Mouse (Mus musculus) limb, embryonic 11.5 days (tissue): ENCODE results near the gene Rpn1. TPM values are rescaled to one million over a fixed set of nuclear protein-coding genes. Genes with fewer than 3 reads are reported as not detected.

Experiments
- ATAC-seq: fragments of 200-750 bp; cut with Nextera tagmentation; 2 replicates; pipeline ENCODE4 v1.8.0; 2017; ENCODE audit warnings: low read depth; ENCODE audit not compliant: insufficient number of reproducible peaks, low FRiP score, low TSS enrichment
- DNase-seq: peaks from one replicate; pipeline ENCODE4 v3.0.0-alpha.2; 2015; ENCODE audit warnings: low spot score
- H3K27ac ChIP-seq: fragments of 300-500 bp; sonication (generic); replicated peaks from 2 replicates; pipeline ENCODE4 v1.5.1; 2014; ENCODE audit warnings: low read depth, mild to moderate bottlenecking, low read length
- H3K27me3 ChIP-seq: fragments of 300-500 bp; sonication (generic); 2 replicates; pipeline ENCODE4 v1.6.1; 2014; ENCODE audit warnings: mild to moderate bottlenecking, low read length, mixed read lengths; ENCODE audit not compliant: control insufficient read depth, insufficient read depth
- H3K36me3 ChIP-seq: fragments of 300-500 bp; sonication (generic); 2 replicates; pipeline ENCODE4 v1.6.1; 2014; ENCODE audit warnings: mild to moderate bottlenecking, low read length, moderate library complexity, mixed read lengths; ENCODE audit not compliant: control insufficient read depth, insufficient read depth
- H3K4me1 ChIP-seq: fragments of 300-500 bp; sonication (generic); 2 replicates; pipeline ENCODE4 v1.6.1; 2014; ENCODE audit warnings: low read length, mixed read lengths; ENCODE audit not compliant: control insufficient read depth, insufficient read depth
- H3K4me2 ChIP-seq: fragments of 300-500 bp; sonication (generic); 2 replicates; pipeline ENCODE4 v1.6.1; 2014; ENCODE audit warnings: low read depth, mild to moderate bottlenecking, moderate library complexity; ENCODE audit not compliant: severe bottlenecking
- H3K4me3 ChIP-seq: fragments of 300-500 bp; sonication (generic); 2 replicates; pipeline ENCODE4 v1.5.1; 2014; ENCODE audit warnings: low read depth, low read length
- H3K9ac ChIP-seq: fragments of 300-500 bp; sonication (generic); 2 replicates; pipeline ENCODE4 v1.6.1; 2014; ENCODE audit warnings: mild to moderate bottlenecking, low read length
- H3K9me3 ChIP-seq: fragments of 300-500 bp; sonication (generic); 2 replicates; pipeline ENCODE4 v1.6.1; 2016; ENCODE audit warnings: low read length; ENCODE audit not compliant: control insufficient read depth
- WGBS: fragments of 180-500 bp; shearing (Covaris S2); extraction: QIAGEN DNeasy Blood & Tissue Kit; methylation state at CpG from one replicate; pipeline ENCODE4 v1.1.7; 2014; 5-methylcytosine and 5-hydroxymethylcytosine counted together
- polyA plus RNA-seq: library from polyadenylated mRNA; unstranded; fragments of >200 nt; fragmentation: Nextera tagmentation; extraction: Ambion mirVana; gene quantifications from 2 replicates; pipeline ENCODE4 v1.2.1, GENCODE M21; 2014

Rpn1 gene
- polyA plus RNA-seq, 1 experiment from 2014 or later = 332 TPM

GRCm38 (mm10) chr6:88060602-88061001 is 23.7 kb upstream of the Rpn1 start:
- Histone ChIP-seq H3K4me3 (no peak overlapping the region), H3K27me3 (no peaks in the 10 kb centered on the region), H3K9me3 (no peaks in the 10 kb centered on the region), H3K27ac (no peak overlapping the region), H3K36me3 (no peaks in the 10 kb centered on the region), H3K4me2 (no peak overlapping the region), H3K4me1 (no peaks in the 10 kb centered on the region), H3K9ac (no peak overlapping the region)
- ATAC-seq (no peak), DNase-seq (no peak)
- 86% methylated on average over 4 of the region's 4 CpGs for WGBS

GRCm38 (mm10) chr6:88061406-88061805 is 22.9 kb upstream of the Rpn1 start:
- H3K4me3 ChIP-seq = no peak overlapping the region
- no peaks in the 10 kb centered on the region for H3K27me3 ChIP-seq
- no peak overlapping the region for H3K4me2 ChIP-seq
- ATAC-seq (no peak), DNase-seq (no peak)
- H3K9me3 ChIP-seq = no peaks in the 10 kb centered on the region
- no peak overlapping the region for H3K27ac ChIP-seq
- H3K4me1 ChIP-seq = no peaks in the 10 kb centered on the region
- H3K9ac ChIP-seq = no peak overlapping the region
- no peaks in the 10 kb centered on the region for H3K36me3 ChIP-seq
- WGBS = 84% methylated on average over 4 of the region's 4 CpGs

- DNase-seq = no peak
- Histone ChIP-seq H3K36me3 (no peaks in the 10 kb centered on the region), H3K9me3 (no peaks in the 10 kb centered on the region), H3K27me3 (no peaks in the 10 kb centered on the region), H3K9ac (no peak overlapping the region), H3K4me1 (no peaks in the 10 kb centered on the region), H3K4me3 (no peak overlapping the region), H3K4me2 (no peak overlapping the region), H3K27ac (no peak overlapping the region)
- 86% methylated on average over 4 of the region's 4 CpGs for WGBS
- ATAC-seq = no peak
Observed at GRCm38 (mm10) chr6:88062398-88062797, 21.9 kb upstream of the Rpn1 start.

GRCm38 (mm10) chr6:88064072-88064642 is 20.1 kb upstream of the Rpn1 start:
- DNase-seq = no peak
- no peak overlapping the region for H3K9ac ChIP-seq
- WGBS = 86% methylated on average over 3 of the region's 3 CpGs

GRCm38 (mm10) chr6:88065116-88065515 is 19.2 kb upstream of the Rpn1 start:
- H3K9ac ChIP-seq = no peak overlapping the region
- ATAC-seq (no peak), DNase-seq (no peak)
- H3K36me3 ChIP-seq = no peaks in the 10 kb centered on the region
- no peak overlapping the region for H3K27ac ChIP-seq
- H3K9me3 ChIP-seq = no peaks in the 10 kb centered on the region
- no peak overlapping the region for H3K4me3 ChIP-seq
- H3K4me2 ChIP-seq = no peak overlapping the region
- 73% methylated on average over 4 of the region's 4 CpGs for WGBS
- H3K27me3 ChIP-seq = no peaks in the 10 kb centered on the region
- no peaks in the 10 kb centered on the region for H3K4me1 ChIP-seq

More at GRCm38 (mm10) chr6:88064072-88064642, 20.1 kb upstream of the Rpn1 start:
- Histone ChIP-seq H3K27me3 (no peaks in the 10 kb centered on the region), H3K4me3 (no peak overlapping the region), H3K27ac (no peak overlapping the region), H3K9me3 (no peaks in the 10 kb centered on the region), H3K4me2 (no peak overlapping the region), H3K36me3 (no peaks in the 10 kb centered on the region), H3K4me1 (no peaks in the 10 kb centered on the region)
- ATAC-seq = no peak

- 73% methylated on average over 3 of the region's 3 CpGs for WGBS
- H3K36me3 ChIP-seq = no peaks in the 10 kb centered on the region
- no peak overlapping the region for H3K27ac ChIP-seq
- H3K4me3 ChIP-seq = no peak overlapping the region
- H3K9ac ChIP-seq = no peak overlapping the region
- H3K9me3 ChIP-seq = no peaks in the 10 kb centered on the region
- ATAC-seq (no peak), DNase-seq (no peak)
- H3K4me1 ChIP-seq = no peaks in the 10 kb centered on the region
- no peak overlapping the region for H3K4me2 ChIP-seq
- H3K27me3 ChIP-seq = no peaks in the 10 kb centered on the region
Observed at GRCm38 (mm10) chr6:88065968-88066367, 18.3 kb upstream of the Rpn1 start.

- no peak overlapping the region for H3K4me3 ChIP-seq
- H3K4me2 ChIP-seq = no peak overlapping the region
- H3K9me3 ChIP-seq = no peaks in the 10 kb centered on the region
- no peak overlapping the region for H3K9ac ChIP-seq
- H3K27me3 ChIP-seq = no peaks in the 10 kb centered on the region
- no peaks in the 10 kb centered on the region for H3K36me3 ChIP-seq
- no peaks in the 10 kb centered on the region for H3K4me1 ChIP-seq
- ATAC-seq (no peak), DNase-seq (no peak)
- no peak overlapping the region for H3K27ac ChIP-seq
- 57% methylated on average over 3 of the region's 3 CpGs for WGBS
Observed at GRCm38 (mm10) chr6:88067722-88068121, 16.6 kb upstream of the Rpn1 start.

GRCm38 (mm10) chr6:88068739-88069138 is 15.5 kb upstream of the Rpn1 start:
- no peaks in the 10 kb centered on the region for H3K4me1 ChIP-seq
- H3K36me3 ChIP-seq = no peaks in the 10 kb centered on the region
- H3K27me3 ChIP-seq = no peaks in the 10 kb centered on the region
- H3K9ac ChIP-seq = no peak overlapping the region
- WGBS = 78% methylated on average over 1 of the region's 1 CpGs
- no peak for ATAC-seq
- no peak overlapping the region for H3K4me3 ChIP-seq
- H3K9me3 ChIP-seq = no peaks in the 10 kb centered on the region
- H3K4me2 ChIP-seq = no peak overlapping the region
- no peak overlapping the region for H3K27ac ChIP-seq
- DNase-seq = no peak

GRCm38 (mm10) chr6:88070468-88070867 is 13.8 kb upstream of the Rpn1 start:
- DNase-seq (no peak), ATAC-seq (no peak)
- H3K27me3 ChIP-seq = no peaks in the 10 kb centered on the region
- WGBS = 74% methylated on average over 6 of the region's 6 CpGs
- H3K4me1 ChIP-seq = no peaks in the 10 kb centered on the region
- no peaks in the 10 kb centered on the region for H3K9me3 ChIP-seq
- no peak overlapping the region for H3K27ac ChIP-seq
- H3K9ac ChIP-seq = no peak overlapping the region
- H3K4me2 ChIP-seq = no peak overlapping the region
- H3K4me3 ChIP-seq = no peak overlapping the region
- H3K36me3 ChIP-seq = no peaks in the 10 kb centered on the region
